Mouse (Mus musculus): Measurements from ENCODE around the gene Slitrk6. TPM values are rescaled to one million over a fixed set of nuclear protein-coding genes. Genes with fewer than 3 reads are reported as not detected.

The Slitrk6 gene
- 28.7 TPM for polyA plus RNA-seq (2014; fragmentation: Illumina TruSeq; extraction: RNeasy Lipid Tissue Mini Kit (QIAGEN cat#74804); ENCODE audit: low replicate concordance)

GRCm38 (mm10) chr14:110754484-110755307, at the start of gene Slitrk6:
Slitrk6 (minus strand) TSS chr14:110755149.

Data from small intestine, adult 10 weeks (tissue).